Mouse (Mus musculus): ENCODE data around the gene Gm39566.

Gm39566 gene

GRCm38 (mm10) chr11:69761868-69762267 lies 53.2 kb downstream of the Gm39566 start, which contains the start of gene Slc35g3:
Gene Slc35g3 (minus strand): TSS chr11:69761968.
- DNase-seq (ENCODE audit: low spot score in 2 of 2), result no peak

Data from frontal cortex, postnatal 25 days (tissue).